Mouse (Mus musculus) testis, postnatal 14 days (tissue): ENCODE measurements around the gene Pnmal1.
"Not testable (repeated sequence)": the region's sequence is repeated elsewhere in the genome, so short reads cannot be mapped to it uniquely, and the experiment has no call there.

Experiments
- DNase-seq: peaks from one replicate; pipeline ENCODE4 v3.0.0; 2021; ENCODE audit warnings: low spot score

Pnmal1 gene

GRCm38 (mm10) chr7:16950861-16951635, 8.4 kb upstream of the Pnmal1 start:
- DNase-seq: peak; percentile 51

- DNase-seq: not testable (repeated sequence)
Measured at GRCm38 (mm10) chr7:16953776-16954175, 5.7 kb upstream of the Pnmal1 start.

GRCm38 (mm10) chr7:16955712-16956111, 3.8 kb upstream of the Pnmal1 start:
- DNase-seq: no peak

- no peak for DNase-seq
Measured at GRCm38 (mm10) chr7:16956410-16957265, 2.8 kb upstream of the Pnmal1 start.

- no peak for DNase-seq
Measured at GRCm38 (mm10) chr7:16961678-16962077, 2.2 kb downstream of the Pnmal1 start.

GRCm38 (mm10) chr7:16968414-16968813, 8.9 kb downstream of the Pnmal1 start:
- no peak for DNase-seq

GRCm38 (mm10) chr7:16971160-16971559, 11.7 kb downstream of the Pnmal1 start:
- no peak for DNase-seq

- DNase-seq: no peak
Measured at GRCm38 (mm10) chr7:16974018-16974417, 14.5 kb downstream of the Pnmal1 start.

- no peak for DNase-seq
Measured at GRCm38 (mm10) chr7:16976298-16976697, 16.8 kb downstream of the Pnmal1 start.

GRCm38 (mm10) chr7:16978173-16978572, 18.7 kb downstream of the Pnmal1 start:
- DNase-seq: no peak

- no peak for DNase-seq
Measured at GRCm38 (mm10) chr7:16978593-16978992, 19.1 kb downstream of the Pnmal1 start.

- DNase-seq: no peak
Measured at GRCm38 (mm10) chr7:16980348-16980747, 20.9 kb downstream of the Pnmal1 start.

- DNase-seq: no peak
Measured at GRCm38 (mm10) chr7:16982859-16983568, 23.5 kb downstream of the Pnmal1 start, which contains the start of gene Gm42372. Gene Gm42372 (plus strand): TSS chr7:16983086.

- DNase-seq: no peak
Measured at GRCm38 (mm10) chr7:16987541-16988149, 28.2 kb downstream of the Pnmal1 start.

GRCm38 (mm10) chr7:16988405-16988804, 28.9 kb downstream of the Pnmal1 start:
- peak; percentile 67 for DNase-seq

- DNase-seq: no peak
Measured at GRCm38 (mm10) chr7:16990006-16990744, 30.7 kb downstream of the Pnmal1 start.

GRCm38 (mm10) chr7:16991681-16992450, 32.4 kb downstream of the Pnmal1 start:
- DNase-seq: peak; percentile 49

GRCm38 (mm10) chr7:16992451-16992807, 33.0 kb downstream of the Pnmal1 start, which contains the start of gene Ccdc8:
Gene Ccdc8 (plus strand): TSS chr7:16992708.
- DNase-seq: no peak

- peak; percentile 85 for DNase-seq
Measured at GRCm38 (mm10) chr7:16993651-16994399, 34.3 kb downstream of the Pnmal1 start.

GRCm38 (mm10) chr7:16994400-16994799, 34.9 kb downstream of the Pnmal1 start:
- DNase-seq: no peak
